Mouse (Mus musculus) stomach, postnatal 0 days (tissue): ENCODE data around the gene Ndnf.

Source experiments
- CTCF ChIP-seq: IDR thresholded peaks from 2 replicates; pipeline ENCODE4 v1.5.1; 2016; ENCODE audit warnings: antibody characterized with exemption, low read depth, mild to moderate bottlenecking, moderate library complexity
- EP300 ChIP-seq: optimal IDR thresholded peaks from 2 replicates; pipeline ENCODE3; 2016; ENCODE audit warnings: antibody characterized with exemption

DNA sequence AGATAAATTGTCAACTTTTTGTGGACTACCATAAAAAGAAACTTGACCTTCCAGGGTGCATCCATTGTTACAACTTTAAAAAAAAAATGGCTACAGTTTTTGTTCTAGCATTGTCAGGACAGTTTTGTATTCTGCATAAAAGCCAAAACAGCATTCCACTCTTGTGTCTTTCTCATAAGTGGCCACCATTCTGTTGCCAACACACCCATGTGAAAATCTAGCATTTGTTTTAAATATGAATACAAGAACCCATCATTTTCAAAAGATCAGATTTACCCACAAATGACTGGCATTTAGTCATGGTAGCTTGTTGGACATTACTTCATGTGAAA lies 72.4 kb downstream of the Ndnf start:
- TF ChIP-seq EP300 (no peak), CTCF (no peak)
